Mouse (Mus musculus) CH12.LX (cell line): ENCODE data around the gene Pacsin1.

Source experiments
- CHD1 ChIP-seq: IDR thresholded peaks from 2 replicates; pipeline ENCODE4 v1.6.1; 2012; ENCODE audit warnings: low read depth, low read length, improper control_type of control experiment, inconsistent platforms
- CTCF ChIP-seq, 2 experiments: IDR thresholded peaks in 1 of 2; conservative IDR thresholded peaks in 1 of 2; 2 replicates each; pipeline ENCODE4 v1.5.1; 2011 to 2012; ENCODE audit warnings: low read depth in 2 of 2, low read length in 2 of 2, improper control_type of control experiment in 1 of 2, inconsistent platforms in 1 of 2, mild to moderate bottlenecking in 1 of 2, moderate library complexity in 1 of 2
- EP300 ChIP-seq: IDR thresholded peaks from 2 replicates; pipeline ENCODE4 v1.6.1; 2011; ENCODE audit warnings: low read length, improper control_type of control experiment
- HCFC1 ChIP-seq: IDR thresholded peaks from 2 replicates; pipeline ENCODE4 v1.6.1; 2012; ENCODE audit warnings: low read depth, mild to moderate bottlenecking, inconsistent platforms, low read length, improper control_type of control experiment
- JUND ChIP-seq: conservative IDR thresholded peaks from 2 replicates; pipeline ENCODE4 v1.6.1; 2011; ENCODE audit warnings: low read depth, low read length, improper control_type of control experiment
- KAT2A ChIP-seq: IDR thresholded peaks from 2 replicates; pipeline ENCODE4 v1.6.1; 2012; ENCODE audit warnings: low read length, improper control_type of control experiment, inconsistent platforms; ENCODE audit not compliant: insufficient replicate concordance
- POLR2A ChIP-seq: IDR thresholded peaks from 2 replicates; pipeline ENCODE4 v1.6.1; 2011; ENCODE audit warnings: low read depth, mild to moderate bottlenecking, improper control_type of control experiment, low read length
- SMC3 ChIP-seq: IDR thresholded peaks from 2 replicates; pipeline ENCODE4 v1.6.1; 2011; ENCODE audit warnings: low read depth, low read length, improper control_type of control experiment
- TCF12 ChIP-seq: IDR thresholded peaks from 2 replicates; pipeline ENCODE4 v1.6.1; 2014; ENCODE audit warnings: low read depth, mild to moderate bottlenecking, inconsistent platforms, low read length, improper control_type of control experiment
- USF1 ChIP-seq: IDR thresholded peaks from 2 replicates; pipeline ENCODE4 v1.6.1; 2014; ENCODE audit warnings: low read depth, mild to moderate bottlenecking, inconsistent platforms, low read length, improper control_type of control experiment
- USF2 ChIP-seq: conservative IDR thresholded peaks from 2 replicates; pipeline ENCODE4 v1.6.1; 2011; ENCODE audit warnings: low read depth, low read length, improper control_type of control experiment
- ZNF384 ChIP-seq: IDR thresholded peaks from 2 replicates; pipeline ENCODE4 v1.6.1; 2012; ENCODE audit warnings: low read depth, low read length, improper control_type of control experiment, inconsistent platforms

- TF ChIP-seq KAT2A = no peak
- peak; percentile 55 for TF ChIP-seq SMC3
- TF ChIP-seq EP300 = no peak
- no peak for TF ChIP-seq JUND
- TF ChIP-seq ZNF384 = no peak
- TF ChIP-seq CHD1 = no peak
- TF ChIP-seq CTCF (conservative IDR thresholded peaks at IDR 0.05 in 1 of 2, IDR thresholded peaks at IDR 0.05 in 1 of 2; ENCODE audit: low read depth in 2 of 2, low read length in 2 of 2) = peak in 1 of 2 experiments; percentile 56; a peak in 2 of 4 replicates
- TF ChIP-seq USF2 = no peak
- TF ChIP-seq USF1 = no peak
- TF ChIP-seq HCFC1 = no peak
- TF ChIP-seq POLR2A = no peak
- no peak for TF ChIP-seq TCF12
These were observed 62.9 kb downstream of the Pacsin1 start for GRCm38 (mm10) chr17:27718250-27718649.
